Mouse (Mus musculus) monocyte, adult 5-6 weeks (primary cell): ENCODE results near the gene Trim14. TPM values are rescaled to one million over a fixed set of nuclear protein-coding genes. Genes with fewer than 3 reads are reported as not detected.

Source experiments
- ATAC-seq: fragments of 153-309, 156-312 bp; replicated peaks from 2 replicates; pipeline ENCODE4 v1.8.0; 2017; ENCODE audit warnings: mild to moderate bottlenecking; ENCODE audit not compliant: low TSS enrichment, insufficient number of reproducible peaks, severe bottlenecking, poor library complexity, low FRiP score
- total RNA-seq: library from RNA; stranded (forward); fragments of 200-1000, 200-491, 200-594 nt; gene quantifications from 3 replicates; pipeline ENCODE4 v1.2.3, GENCODE M21; 2017

The Trim14 gene
- total RNA-seq, 1 experiment from 2014 or later = 19.8 TPM

GRCm38 (mm10) chr4:46565393-46565955 lies 29.5 kb upstream of the Trim14 start:
- ATAC-seq = no peak

GRCm38 (mm10) chr4:46564247-46564646 lies 28.3 kb upstream of the Trim14 start:
- no peak for ATAC-seq

GRCm38 (mm10) chr4:46563847-46564246 lies 27.9 kb upstream of the Trim14 start:
- ATAC-seq = peak; percentile 91

- no peak for ATAC-seq
Measured at GRCm38 (mm10) chr4:46562841-46563240, 26.9 kb upstream of the Trim14 start.

- ATAC-seq = no peak
Measured at GRCm38 (mm10) chr4:46562037-46562436, 26.1 kb upstream of the Trim14 start.

GRCm38 (mm10) chr4:46560069-46560705 lies 24.2 kb upstream of the Trim14 start:
- ATAC-seq = no peak

- peak; percentile 36; the same call in 1 of the 2 replicates for ATAC-seq
Measured at GRCm38 (mm10) chr4:46558672-46559667, 23.0 kb upstream of the Trim14 start.

- no peak for ATAC-seq
Measured at GRCm38 (mm10) chr4:46556933-46557332, 21.0 kb upstream of the Trim14 start.

GRCm38 (mm10) chr4:46555762-46556161 lies 19.8 kb upstream of the Trim14 start:
- ATAC-seq = peak; percentile 61

- peak; percentile 70 for ATAC-seq
Measured at GRCm38 (mm10) chr4:46554295-46555069, 18.5 kb upstream of the Trim14 start.

GRCm38 (mm10) chr4:46553864-46554263 lies 17.9 kb upstream of the Trim14 start:
- ATAC-seq = 0 out of 2 replicates have a peak, but pooled peaks have one; percentile 3

- no peak for ATAC-seq
Measured at GRCm38 (mm10) chr4:46550406-46550805, 14.5 kb upstream of the Trim14 start.

GRCm38 (mm10) chr4:46549979-46550378 lies 14.0 kb upstream of the Trim14 start:
- ATAC-seq = no peak

- ATAC-seq = no peak
Measured at GRCm38 (mm10) chr4:46546709-46547108, 10.8 kb upstream of the Trim14 start.

GRCm38 (mm10) chr4:46545498-46545897 lies 9.6 kb upstream of the Trim14 start:
- ATAC-seq = no peak

GRCm38 (mm10) chr4:46544313-46544712 lies 8.4 kb upstream of the Trim14 start:
- ATAC-seq = peak; percentile 64; the same call in 1 of the 2 replicates

GRCm38 (mm10) chr4:46543366-46544050 lies 7.6 kb upstream of the Trim14 start:
- no peak for ATAC-seq

- no peak for ATAC-seq
Measured at GRCm38 (mm10) chr4:46541707-46542106, 5.8 kb upstream of the Trim14 start.
